Mouse (Mus musculus) ES-E14 (cell line): Measurements from ENCODE around the gene LTO1.

ENCODE experiments used
- CHD2 ChIP-seq: IDR thresholded peaks from 2 replicates; pipeline ENCODE4 v1.6.1; 2014; ENCODE audit warnings: mild to moderate bottlenecking, low read depth, low read length, inconsistent platforms
- ZC3H11A ChIP-seq: IDR thresholded peaks from 2 replicates; pipeline ENCODE4 v1.6.1; 2012; ENCODE audit warnings: low read depth, mild to moderate bottlenecking, inconsistent platforms, low read length, borderline replicate concordance

DNA sequence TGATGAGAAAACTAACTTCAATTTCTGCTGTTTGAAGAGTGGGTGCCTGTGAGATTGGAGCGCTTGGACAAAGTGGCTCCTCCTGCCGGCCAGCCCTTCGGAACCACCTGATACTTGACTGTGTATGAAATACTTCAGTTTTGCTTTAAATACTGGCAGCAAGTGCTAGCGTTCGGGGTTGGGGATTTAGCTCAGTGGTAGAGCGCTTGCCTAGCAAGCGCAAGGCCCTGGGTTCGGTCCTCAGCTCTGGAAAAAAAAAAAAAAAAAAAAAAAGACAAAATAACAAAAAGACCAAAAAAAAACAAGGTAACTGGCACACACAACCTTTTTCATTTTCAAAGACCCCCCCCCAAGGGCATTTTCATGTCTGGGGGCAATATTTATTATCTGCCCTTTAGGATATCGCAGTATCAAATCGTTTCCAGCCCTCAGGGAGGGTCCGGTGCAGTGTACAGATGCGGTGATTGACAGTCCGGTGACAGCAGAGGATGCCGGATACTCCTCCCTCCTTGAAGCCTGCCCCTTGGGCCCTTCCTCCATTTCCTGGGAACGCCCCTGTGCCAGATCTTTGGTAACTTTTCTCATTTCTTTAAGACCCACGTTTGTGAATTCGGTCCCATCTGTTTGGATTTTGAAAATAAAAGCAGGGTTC lies 478 bp upstream of the LTO1 start:
- TF ChIP-seq ZC3H11A, result no peak
- no peak for TF ChIP-seq CHD2
